Mouse (Mus musculus) hindbrain, embryonic 15.5 days (tissue): ENCODE measurements around the gene Cnn2. TPM values are rescaled to one million over a fixed set of nuclear protein-coding genes. Genes with fewer than 3 reads are reported as not detected.
"Not testable (repeated sequence)": the region's sequence is repeated elsewhere in the genome, so short reads cannot be mapped to it uniquely, and the experiment has no call there.

Source experiments
- ATAC-seq: fragments of 200-750 bp; cut with Nextera tagmentation; 2 replicates; pipeline ENCODE4 v1.8.0; 2017; ENCODE audit warnings: low read depth, moderate number of reproducible peaks, moderate TSS enrichment; ENCODE audit not compliant: low FRiP score
- H3K27ac ChIP-seq: fragments of 300-500 bp; sonication (generic); replicated peaks from 2 replicates; pipeline ENCODE4 v1.5.1; 2015; ENCODE audit warnings: mild to moderate bottlenecking, inconsistent platforms
- H3K27me3 ChIP-seq: fragments of 300-500 bp; sonication (generic); 2 replicates; pipeline ENCODE4 v1.6.1; 2015; ENCODE audit warnings: control low read depth, inconsistent platforms
- H3K36me3 ChIP-seq: fragments of 300-500 bp; sonication (generic); 2 replicates; pipeline ENCODE4 v1.6.1; 2015; ENCODE audit warnings: control low read depth, inconsistent platforms
- H3K4me1 ChIP-seq: fragments of 300-500 bp; sonication (generic); replicated peaks from 2 replicates; pipeline ENCODE4 v1.6.1; 2015; ENCODE audit warnings: control low read depth, inconsistent platforms
- H3K4me2 ChIP-seq: fragments of 300-500 bp; sonication (generic); 2 replicates; pipeline ENCODE4 v1.6.1; 2015; ENCODE audit warnings: moderate library complexity, mild to moderate bottlenecking, inconsistent platforms
- H3K4me3 ChIP-seq: fragments of 300-500 bp; sonication (generic); 2 replicates; pipeline ENCODE4 v1.5.1; 2015; ENCODE audit warnings: mild to moderate bottlenecking, inconsistent platforms
- H3K9ac ChIP-seq: fragments of 300-500 bp; sonication (generic); 2 replicates; pipeline ENCODE4 v1.6.1; 2015; ENCODE audit warnings: inconsistent platforms
- H3K9me3 ChIP-seq: fragments of 300-500 bp; sonication (generic); 2 replicates; pipeline ENCODE4 v1.6.1; 2016; ENCODE audit warnings: control low read depth, inconsistent platforms
- WGBS: fragments of 180-500 bp; shearing (Covaris S2); methylation state at CpG from one replicate; pipeline ENCODE4 v1.1.7; 2015; 5-methylcytosine and 5-hydroxymethylcytosine counted together
- polyA plus RNA-seq: library from polyadenylated mRNA; unstranded; fragments of >200 nt; fragmentation: Nextera tagmentation; extraction: Ambion mirVana; gene quantifications from 2 replicates; pipeline ENCODE4 v1.2.1, GENCODE M21; 2015

Gene Cnn2
- polyA plus RNA-seq, 1 experiment from 2014 or later, result 29.4 TPM

- Histone ChIP-seq H3K36me3 (peaks cover 9% of the 10 kb centered on the region), H3K4me3 (no peak overlapping the region), H3K9me3 (no peaks in the 10 kb centered on the region), H3K27me3 (0 out of 2 replicates have a peak, but pooled peaks cover 2% of the 10 kb centered on the region), H3K9ac (no peak overlapping the region), H3K4me1 (peaks cover 12% of the 10 kb centered on the region), H3K4me2 (no peak overlapping the region), H3K27ac (no peak overlapping the region)
- no peak for ATAC-seq
- 10% methylated on average over 21 of the region's 21 CpGs for WGBS
These were observed 30.1 kb upstream of the Cnn2 start for GRCm38 (mm10) chr10:79958140-79958816.

GRCm38 (mm10) chr10:79959412-79959811 is 29.0 kb upstream of the Cnn2 start:
- peak overlapping the region; percentile 84 for H3K4me2 ChIP-seq
- H3K36me3 ChIP-seq, result peaks cover 12% of the 10 kb centered on the region
- not testable (repeated sequence) for H3K9ac ChIP-seq, H3K27ac ChIP-seq, H3K9me3 ChIP-seq, H3K27me3 ChIP-seq, ATAC-seq
- peaks cover 12% of the 10 kb centered on the region for H3K4me1 ChIP-seq
- peak overlapping the region; percentile 91; the same call in 1 of the 2 replicates for H3K4me3 ChIP-seq
- 35% methylated on average over 10 of the region's 10 CpGs for WGBS

GRCm38 (mm10) chr10:79959847-79960601 is 28.4 kb upstream of the Cnn2 start, which contains the start of gene Wdr18:
Gene Wdr18 (plus strand): TSS chr10:79960152.
- Histone ChIP-seq H3K27ac (peak within 1 kb of the TSS; percentile 75), H3K4me3 (peak within 1 kb of the TSS; percentile 91), H3K4me1 (peaks cover 12% of the 10 kb centered on the region), H3K36me3 (peaks cover 16% of the 10 kb centered on the region), H3K27me3 (0 out of 2 replicates have a peak, but pooled peaks cover 2% of the 10 kb centered on the region), H3K9me3 (no peaks in the 10 kb centered on the region), H3K4me2 (peak within 1 kb of the TSS; percentile 84), H3K9ac (peak within 1 kb of the TSS; percentile 83)
- ATAC-seq, result peak; percentile 96
- WGBS, result under 1% methylated on average over 61 of the region's 61 CpGs

- ATAC-seq, result no peak
- peak overlapping the region; percentile 84 for H3K4me2 ChIP-seq
- H3K9me3 ChIP-seq, result no peaks in the 10 kb centered on the region
- peaks cover 24% of the 10 kb centered on the region for H3K36me3 ChIP-seq
- peak overlapping the region; percentile 91 for H3K4me3 ChIP-seq
- H3K27ac ChIP-seq, result peak overlapping the region; percentile 75; the same call in 1 of the 2 replicates
- H3K4me1 ChIP-seq, result peaks cover 12% of the 10 kb centered on the region
- WGBS, result 15% methylated on average over 10 of the region's 10 CpGs
- peak overlapping the region; percentile 83 for H3K9ac ChIP-seq
- H3K27me3 ChIP-seq, result 0 out of 2 replicates have a peak, but pooled peaks cover 2% of the 10 kb centered on the region
These were observed 27.6 kb upstream of the Cnn2 start for GRCm38 (mm10) chr10:79960671-79961294.

GRCm38 (mm10) chr10:79964727-79965126 is 23.7 kb upstream of the Cnn2 start:
- Histone ChIP-seq H3K9me3 (no peaks in the 10 kb centered on the region), H3K27ac (no peak overlapping the region), H3K27me3 (peaks cover 11% of the 10 kb centered on the region), H3K4me3 (no peak overlapping the region), H3K36me3 (peaks cover 50% of the 10 kb centered on the region), H3K4me2 (no peak overlapping the region), H3K4me1 (peaks cover 12% of the 10 kb centered on the region), H3K9ac (no peak overlapping the region)
- 93% methylated on average over 7 of the region's 7 CpGs for WGBS
- ATAC-seq, result no peak

- Histone ChIP-seq H3K9ac (no peak overlapping the region), H3K4me2 (no peak overlapping the region), H3K27ac (no peak overlapping the region), H3K27me3 (peaks cover 12% of the 10 kb centered on the region), H3K36me3 (peaks cover 50% of the 10 kb centered on the region), H3K4me1 (peaks cover 12% of the 10 kb centered on the region), H3K9me3 (no peaks in the 10 kb centered on the region), H3K4me3 (no peak overlapping the region)
- WGBS, result 95% methylated on average over 5 of the region's 5 CpGs
- ATAC-seq, result no peak
These were observed 23.1 kb upstream of the Cnn2 start for GRCm38 (mm10) chr10:79965325-79965724.

GRCm38 (mm10) chr10:79966886-79967400 is 21.4 kb upstream of the Cnn2 start:
- no peak for ATAC-seq
- Histone ChIP-seq H3K4me3 (no peak overlapping the region), H3K27ac (no peak overlapping the region), H3K9ac (no peak overlapping the region), H3K27me3 (peaks cover 18% of the 10 kb centered on the region), H3K9me3 (no peaks in the 10 kb centered on the region), H3K4me2 (no peak overlapping the region), H3K36me3 (peaks cover 50% of the 10 kb centered on the region), H3K4me1 (peaks cover 8% of the 10 kb centered on the region)
- 94% methylated on average over 5 of the region's 5 CpGs for WGBS

GRCm38 (mm10) chr10:79968181-79968580 is 20.2 kb upstream of the Cnn2 start:
- Histone ChIP-seq H3K27ac (no peak overlapping the region), H3K9ac (no peak overlapping the region), H3K9me3 (no peaks in the 10 kb centered on the region), H3K4me2 (no peak overlapping the region), H3K4me3 (no peak overlapping the region), H3K36me3 (peaks cover 41% of the 10 kb centered on the region), H3K27me3 (peaks cover 28% of the 10 kb centered on the region), H3K4me1 (peaks cover 8% of the 10 kb centered on the region)
- WGBS, result 80% methylated on average over 1 of the region's 1 CpGs
- no peak for ATAC-seq

- H3K27ac ChIP-seq, result no peak overlapping the region
- no peak overlapping the region for H3K9ac ChIP-seq
- peaks cover 28% of the 10 kb centered on the region for H3K27me3 ChIP-seq
- H3K4me3 ChIP-seq, result no peak overlapping the region
- ATAC-seq, result no peak
- WGBS, result 16% methylated on average over 3 of the region's 3 CpGs
- H3K4me1 ChIP-seq, result peaks cover 8% of the 10 kb centered on the region
- H3K36me3 ChIP-seq, result peaks cover 41% of the 10 kb centered on the region
- no peaks in the 10 kb centered on the region for H3K9me3 ChIP-seq
- H3K4me2 ChIP-seq, result no peak overlapping the region
These were observed 19.2 kb upstream of the Cnn2 start for GRCm38 (mm10) chr10:79969124-79969568.

GRCm38 (mm10) chr10:79970415-79971182 is 17.8 kb upstream of the Cnn2 start, which contains the start of gene Grin3b:
Gene Grin3b (plus strand): TSS chr10:79970715.
- Histone ChIP-seq H3K4me2 (peak within 1 kb of the TSS; percentile 64), H3K27ac (no peak within 1 kb of the TSS), H3K9ac (peak within 1 kb of the TSS; percentile 18; the same call in 1 of the 2 replicates), H3K9me3 (no peaks in the 10 kb centered on the region), H3K27me3 (peaks cover 28% of the 10 kb centered on the region), H3K4me3 (peak within 1 kb of the TSS; percentile 32), H3K36me3 (peaks cover 35% of the 10 kb centered on the region), H3K4me1 (peaks cover 8% of the 10 kb centered on the region)
- 7% methylated on average over 46 of the region's 47 CpGs for WGBS
- ATAC-seq, result 0 out of 2 replicates have a peak, but pooled peaks have one; percentile 29

GRCm38 (mm10) chr10:79971183-79971497 is 17.2 kb upstream of the Cnn2 start:
- ATAC-seq, result 0 out of 2 replicates have a peak, but pooled peaks have one; percentile 5
- peaks cover 34% of the 10 kb centered on the region for H3K36me3 ChIP-seq
- peak overlapping the region; percentile 18; the same call in 1 of the 2 replicates for H3K9ac ChIP-seq
- H3K27ac ChIP-seq, result no peak overlapping the region
- no peaks in the 10 kb centered on the region for H3K9me3 ChIP-seq
- WGBS, result 4% methylated on average over 20 of the region's 21 CpGs
- peaks cover 8% of the 10 kb centered on the region for H3K4me1 ChIP-seq
- H3K4me2 ChIP-seq, result peak overlapping the region; percentile 64
- peak overlapping the region; percentile 32 for H3K4me3 ChIP-seq
- peaks cover 28% of the 10 kb centered on the region for H3K27me3 ChIP-seq
